Mouse (Mus musculus): ENCODE results near the gene Ggps1. TPM values are rescaled to one million over a fixed set of nuclear protein-coding genes. Genes with fewer than 3 reads are reported as not detected.
A peak's percentile ranks its signal among the peaks of the same experiment; 100 is the strongest.

Ggps1 gene
- 90.9 and 120 TPM in 2 replicates for total RNA-seq (2014; rRNA removed)
- polyA plus RNA-seq (2015; fragmentation: Nextera tagmentation; extraction: Ambion mirVana) = 74.4 and 80.0 TPM in 2 replicates

GRCm38 (mm10) chr13:14063013-14063941 is at the start of gene Ggps1, which contains the start of gene Arid4b:
TSS of gene Ggps1 (minus strand) at chr13:14063488.
TSS of gene Arid4b (plus strand) at chr13:14063232.
- Histone ChIP-seq H3K9ac (replicated peaks; ENCODE audit: low read length) (peak within 1 kb of the TSS; percentile 92), H3K4me1 (ENCODE audit: insufficient read depth, low read length) (peaks cover 9% of the 10 kb centered on the region), H3K36me3 (ENCODE audit: insufficient read depth, low read length) (no peaks in the 10 kb centered on the region), H3K9me3 (ENCODE audit: low read length) (no peaks in the 10 kb centered on the region), H3K4me2 (ENCODE audit: low read depth, low read length) (peak within 1 kb of the TSS; percentile 81), H3K4me3 (ENCODE audit: low read length) (peak within 1 kb of the TSS; percentile 93), H3K27me3 (ENCODE audit: insufficient read depth, low read length) (no peaks in the 10 kb centered on the region), H3K27ac (peak within 1 kb of the TSS; percentile 98)
- TF ChIP-seq CTCF (IDR thresholded peaks at IDR 0.05; ENCODE audit: low read depth) = no peak
- peak; percentile 98 for DNase-seq (ENCODE audit: low spot score)
- ATAC-seq = peak; percentile 98
- WGBS = under 1% methylated on average over 63 of the region's 64 CpGs

- DNase-seq (ENCODE audit: low spot score) (no peak), ATAC-seq (no peak)
- 69% methylated on average over 1 of the region's 1 CpGs for WGBS
- Histone ChIP-seq H3K27me3 (ENCODE audit: insufficient read depth, low read length) (no peaks in the 10 kb centered on the region), H3K9me3 (ENCODE audit: low read length) (no peaks in the 10 kb centered on the region), H3K27ac (no peak overlapping the region), H3K36me3 (ENCODE audit: insufficient read depth, low read length) (no peaks in the 10 kb centered on the region), H3K4me1 (ENCODE audit: insufficient read depth, low read length) (peaks cover 5% of the 10 kb centered on the region; the same call in 1 of the 2 replicates), H3K4me3 (ENCODE audit: low read length) (no peak overlapping the region), H3K4me2 (ENCODE audit: low read depth, low read length) (no peak overlapping the region), H3K9ac (replicated peaks; ENCODE audit: low read length) (no peak overlapping the region)
- TF ChIP-seq CTCF (IDR thresholded peaks at IDR 0.05; ENCODE audit: low read depth) = no peak
Measured at GRCm38 (mm10) chr13:14111146-14111545, 47.9 kb upstream of the Ggps1 start.

GRCm38 (mm10) chr13:14110154-14110873 is 47.0 kb upstream of the Ggps1 start:
- 85% methylated on average over 2 of the region's 2 CpGs for WGBS
- Histone ChIP-seq H3K4me2 (ENCODE audit: low read depth, low read length) (no peak overlapping the region), H3K9ac (replicated peaks; ENCODE audit: low read length) (no peak overlapping the region), H3K9me3 (ENCODE audit: low read length) (no peaks in the 10 kb centered on the region), H3K4me3 (ENCODE audit: low read length) (no peak overlapping the region), H3K27ac (no peak overlapping the region), H3K27me3 (ENCODE audit: insufficient read depth, low read length) (no peaks in the 10 kb centered on the region), H3K4me1 (ENCODE audit: insufficient read depth, low read length) (peaks cover 5% of the 10 kb centered on the region; the same call in 1 of the 2 replicates), H3K36me3 (ENCODE audit: insufficient read depth, low read length) (no peaks in the 10 kb centered on the region)
- no peak for TF ChIP-seq CTCF (IDR thresholded peaks at IDR 0.05; ENCODE audit: low read depth)
- DNase-seq (ENCODE audit: low spot score) (no peak), ATAC-seq (no peak)

- Histone ChIP-seq H3K27ac (no peak overlapping the region), H3K36me3 (ENCODE audit: insufficient read depth, low read length) (no peaks in the 10 kb centered on the region), H3K4me2 (ENCODE audit: low read depth, low read length) (no peak overlapping the region), H3K27me3 (ENCODE audit: insufficient read depth, low read length) (no peaks in the 10 kb centered on the region), H3K9ac (replicated peaks; ENCODE audit: low read length) (no peak overlapping the region), H3K9me3 (ENCODE audit: low read length) (no peaks in the 10 kb centered on the region), H3K4me1 (ENCODE audit: insufficient read depth, low read length) (no peaks in the 10 kb centered on the region), H3K4me3 (ENCODE audit: low read length) (no peak overlapping the region)
- TF ChIP-seq CTCF (IDR thresholded peaks at IDR 0.05; ENCODE audit: low read depth) = no peak
- ATAC-seq = no peak
- no peak for DNase-seq (ENCODE audit: low spot score)
- 67% methylated on average over 1 of the region's 1 CpGs for WGBS
Measured at GRCm38 (mm10) chr13:14103026-14103425, 39.7 kb upstream of the Ggps1 start.

GRCm38 (mm10) chr13:14088669-14089068 is 25.4 kb upstream of the Ggps1 start:
- 80% methylated on average over 1 of the region's 1 CpGs for WGBS
- ATAC-seq (no peak), DNase-seq (ENCODE audit: low spot score) (no peak)
- no peak overlapping the region for H3K27ac ChIP-seq
- no peak overlapping the region for H3K4me2 ChIP-seq (ENCODE audit: low read depth, low read length)
- no peaks in the 10 kb centered on the region for H3K4me1 ChIP-seq (ENCODE audit: insufficient read depth, low read length)
- H3K9ac ChIP-seq (replicated peaks; ENCODE audit: low read length) = no peak overlapping the region
- no peaks in the 10 kb centered on the region for H3K27me3 ChIP-seq (ENCODE audit: insufficient read depth, low read length)
- no peaks in the 10 kb centered on the region for H3K9me3 ChIP-seq (ENCODE audit: low read length)
- TF ChIP-seq CTCF (IDR thresholded peaks at IDR 0.05; ENCODE audit: low read depth) = no peak
- no peaks in the 10 kb centered on the region for H3K36me3 ChIP-seq (ENCODE audit: insufficient read depth, low read length)
- H3K4me3 ChIP-seq (ENCODE audit: low read length) = no peak overlapping the region

GRCm38 (mm10) chr13:14075326-14075725 is 12.0 kb upstream of the Ggps1 start:
- Histone ChIP-seq H3K9me3 (ENCODE audit: low read length) (no peaks in the 10 kb centered on the region), H3K4me1 (ENCODE audit: insufficient read depth, low read length) (no peaks in the 10 kb centered on the region; the same call in 1 of the 2 replicates), H3K27ac (no peak overlapping the region), H3K9ac (replicated peaks; ENCODE audit: low read length) (no peak overlapping the region), H3K27me3 (ENCODE audit: insufficient read depth, low read length) (no peaks in the 10 kb centered on the region), H3K36me3 (ENCODE audit: insufficient read depth, low read length) (no peaks in the 10 kb centered on the region), H3K4me3 (ENCODE audit: low read length) (no peak overlapping the region), H3K4me2 (ENCODE audit: low read depth, low read length) (no peak overlapping the region)
- 91% methylated on average over 1 of the region's 1 CpGs for WGBS
- no peak for TF ChIP-seq CTCF (IDR thresholded peaks at IDR 0.05; ENCODE audit: low read depth)
- DNase-seq (ENCODE audit: low spot score) = no peak
- ATAC-seq = no peak
